Mouse (Mus musculus): ENCODE data around the gene Hddc3. TPM values are rescaled to one million over a fixed set of nuclear protein-coding genes. Genes with fewer than 3 reads are reported as not detected.

The Hddc3 gene
- polyA plus RNA-seq, 1 experiment from 2014 or later = 8.6 TPM

DNA sequence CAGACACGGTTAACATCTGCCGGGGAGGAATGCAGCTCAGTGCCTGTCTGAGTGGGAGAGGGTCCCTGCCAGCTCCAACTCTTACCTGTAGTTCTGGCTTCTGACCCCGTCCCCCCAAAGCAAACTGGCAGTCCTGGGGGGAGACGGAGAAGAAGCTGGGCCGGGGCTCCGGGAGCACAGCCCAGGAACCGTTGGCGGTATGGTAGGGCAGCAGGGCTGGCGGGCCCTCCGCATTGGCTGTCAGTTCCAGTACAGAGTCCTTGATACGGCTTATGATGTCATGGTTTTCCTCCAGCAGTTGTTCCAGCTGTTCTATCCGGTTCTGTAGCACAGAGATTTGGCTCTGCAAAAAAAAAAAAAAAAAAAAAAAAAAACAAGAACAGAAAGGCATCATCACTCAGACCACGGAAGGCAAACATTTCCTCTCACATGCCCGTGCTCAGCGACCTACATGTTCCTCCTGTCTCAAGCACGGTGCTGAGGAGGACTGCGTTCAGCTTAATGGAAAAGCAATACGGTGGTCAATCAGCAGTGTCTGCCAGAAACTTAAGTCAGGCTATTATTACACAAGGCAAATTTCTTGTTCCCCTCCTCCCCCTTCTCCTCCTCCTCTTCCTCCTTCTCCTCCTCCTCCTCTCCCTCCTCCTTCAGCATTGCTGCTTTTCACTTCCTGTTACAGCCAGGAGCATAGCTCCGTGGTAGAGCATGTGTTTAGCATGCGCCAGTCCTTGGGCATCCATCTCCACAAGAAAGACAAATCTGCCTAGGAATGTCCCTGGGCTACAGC, 25.9 kb downstream of the Hddc3 start:
- Histone ChIP-seq H3K4me3 (ENCODE audit: low read depth, low read length) (no peak overlapping the region), H3K4me1 (replicated peaks; ENCODE audit: control insufficient read depth, insufficient read depth) (no peaks in the 10 kb centered on the region), H3K27me3 (ENCODE audit: control insufficient read depth, insufficient read depth, low read length) (no peaks in the 10 kb centered on the region), H3K36me3 (ENCODE audit: control insufficient read depth, insufficient read depth, low read length) (peaks cover 17% of the 10 kb centered on the region; the same call in 1 of the 2 replicates), H3K9ac (ENCODE audit: low read length) (no peak overlapping the region), H3K9me3 (ENCODE audit: control insufficient read depth, low read length) (no peaks in the 10 kb centered on the region), H3K27ac (replicated peaks) (no peak overlapping the region; the same call in 1 of the 2 replicates), H3K4me2 (replicated peaks; ENCODE audit: low read depth) (no peak overlapping the region)
- ATAC-seq (ENCODE audit: low FRiP score, low TSS enrichment) (no peak), DNase-seq (ENCODE audit: low spot score) (no peak)
- 68% methylated on average over 20 of the region's 20 CpGs for WGBS
- TF ChIP-seq CTCF (IDR thresholded peaks at IDR 0.05; ENCODE audit: low read depth) = no peak
- TF ChIP-seq EP300 (optimal IDR thresholded peaks at IDR 0.05) = no peak

DNA sequence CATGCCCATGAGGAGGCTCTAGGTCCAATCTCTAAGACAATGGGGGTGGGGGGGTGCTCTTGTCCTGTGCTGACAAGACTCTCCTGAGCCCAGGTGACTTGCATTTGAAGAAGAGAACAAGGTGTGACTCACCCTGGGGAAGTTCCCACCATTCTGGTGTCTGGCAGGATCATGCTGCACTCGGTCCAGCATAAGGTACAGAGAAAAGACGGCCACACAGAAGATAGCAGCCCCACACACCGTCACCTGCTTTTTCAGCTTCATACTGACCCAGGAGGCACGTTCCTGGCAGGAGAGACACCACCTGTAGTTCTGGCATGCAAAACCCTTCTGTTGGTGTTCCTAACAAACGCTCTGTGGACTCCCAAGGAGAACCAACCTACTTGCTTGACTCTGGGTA, 26.6 kb downstream of the Hddc3 start:
- H3K27me3 ChIP-seq (ENCODE audit: control insufficient read depth, insufficient read depth, low read length) = no peaks in the 10 kb centered on the region
- 50% methylated on average over 5 of the region's 5 CpGs for WGBS
- H3K9me3 ChIP-seq (ENCODE audit: control insufficient read depth, low read length) = no peaks in the 10 kb centered on the region
- TF ChIP-seq EP300 (optimal IDR thresholded peaks at IDR 0.05) (no peak), CTCF (IDR thresholded peaks at IDR 0.05; ENCODE audit: low read depth) (no peak)
- no peak overlapping the region for H3K9ac ChIP-seq (ENCODE audit: low read length)
- no peak overlapping the region for H3K4me3 ChIP-seq (ENCODE audit: low read depth, low read length)
- peak overlapping the region; percentile 85; the same call in 1 of the 2 replicates for H3K4me2 ChIP-seq (replicated peaks; ENCODE audit: low read depth)
- H3K4me1 ChIP-seq (replicated peaks; ENCODE audit: control insufficient read depth, insufficient read depth) = no peaks in the 10 kb centered on the region
- no peak for ATAC-seq (ENCODE audit: low FRiP score, low TSS enrichment)
- no peak overlapping the region for H3K27ac ChIP-seq (replicated peaks)
- no peak for DNase-seq (ENCODE audit: low spot score)
- H3K36me3 ChIP-seq (ENCODE audit: control insufficient read depth, insufficient read depth, low read length) = peaks cover 17% of the 10 kb centered on the region; the same call in 1 of the 2 replicates

DNA sequence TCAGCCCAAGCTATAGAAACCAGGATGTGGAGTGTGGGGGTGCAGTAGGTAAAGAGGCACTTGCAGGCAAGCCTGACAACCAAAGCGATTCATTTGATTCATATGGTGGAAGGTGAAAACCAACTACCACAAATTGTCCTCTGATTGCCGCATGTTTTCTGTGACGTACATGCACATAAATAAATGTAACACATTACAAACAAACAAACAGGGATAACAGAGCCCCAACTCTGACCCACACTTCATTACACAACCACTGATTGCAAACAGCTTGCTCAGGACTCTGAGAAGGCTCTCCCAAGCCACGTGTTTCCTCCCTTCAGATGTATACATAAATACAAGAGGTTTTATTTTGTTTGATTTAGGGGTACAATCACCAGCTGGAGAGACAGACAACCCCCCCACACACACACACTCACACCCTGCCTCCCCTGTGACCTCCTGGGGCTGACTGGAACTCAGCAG, 27.1 kb downstream of the Hddc3 start:
- H3K4me2 ChIP-seq (replicated peaks; ENCODE audit: low read depth) = peak overlapping the region; percentile 85
- peak overlapping the region; percentile 86 for H3K9ac ChIP-seq (ENCODE audit: low read length)
- peaks cover 17% of the 10 kb centered on the region; the same call in 1 of the 2 replicates for H3K36me3 ChIP-seq (ENCODE audit: control insufficient read depth, insufficient read depth, low read length)
- ATAC-seq (ENCODE audit: low FRiP score, low TSS enrichment) = no peak; the same call in 1 of the 2 replicates
- peak overlapping the region; percentile 84 for H3K4me3 ChIP-seq (ENCODE audit: low read depth, low read length)
- no peaks in the 10 kb centered on the region for H3K27me3 ChIP-seq (ENCODE audit: control insufficient read depth, insufficient read depth, low read length)
- 37% methylated on average over 4 of the region's 4 CpGs for WGBS
- DNase-seq (ENCODE audit: low spot score) = no peak
- peak overlapping the region; percentile 87 for H3K27ac ChIP-seq (replicated peaks)
- no peak for TF ChIP-seq CTCF (IDR thresholded peaks at IDR 0.05; ENCODE audit: low read depth)
- no peak for TF ChIP-seq EP300 (optimal IDR thresholded peaks at IDR 0.05)
- H3K9me3 ChIP-seq (ENCODE audit: control insufficient read depth, low read length) = no peaks in the 10 kb centered on the region
- H3K4me1 ChIP-seq (replicated peaks; ENCODE audit: control insufficient read depth, insufficient read depth) = no peaks in the 10 kb centered on the region

DNA sequence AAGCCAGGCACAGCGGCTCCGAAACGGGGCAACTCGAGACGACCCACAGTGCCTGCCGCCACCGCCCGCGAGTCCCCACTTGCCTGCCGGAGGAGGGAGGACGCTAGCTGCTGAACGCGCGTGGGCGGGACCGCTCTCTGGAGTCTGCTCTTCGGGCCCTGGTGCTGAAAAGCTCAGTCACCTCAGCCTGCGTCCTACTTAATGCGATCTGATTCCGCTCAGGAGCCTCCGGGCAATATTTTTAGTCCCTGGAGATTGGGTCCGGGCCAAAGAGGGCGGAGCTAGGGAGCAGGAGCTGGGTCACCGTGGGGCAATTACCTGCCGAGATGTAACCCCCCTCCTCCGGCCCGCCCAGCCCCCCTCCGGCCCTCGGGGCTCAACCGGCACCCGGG, 27.7 kb downstream of the Hddc3 start:
- no peaks in the 10 kb centered on the region for H3K9me3 ChIP-seq (ENCODE audit: control insufficient read depth, low read length)
- ATAC-seq (ENCODE audit: low FRiP score, low TSS enrichment) = peak; percentile 58
- under 1% methylated on average over 31 of the region's 31 CpGs for WGBS

DNA sequence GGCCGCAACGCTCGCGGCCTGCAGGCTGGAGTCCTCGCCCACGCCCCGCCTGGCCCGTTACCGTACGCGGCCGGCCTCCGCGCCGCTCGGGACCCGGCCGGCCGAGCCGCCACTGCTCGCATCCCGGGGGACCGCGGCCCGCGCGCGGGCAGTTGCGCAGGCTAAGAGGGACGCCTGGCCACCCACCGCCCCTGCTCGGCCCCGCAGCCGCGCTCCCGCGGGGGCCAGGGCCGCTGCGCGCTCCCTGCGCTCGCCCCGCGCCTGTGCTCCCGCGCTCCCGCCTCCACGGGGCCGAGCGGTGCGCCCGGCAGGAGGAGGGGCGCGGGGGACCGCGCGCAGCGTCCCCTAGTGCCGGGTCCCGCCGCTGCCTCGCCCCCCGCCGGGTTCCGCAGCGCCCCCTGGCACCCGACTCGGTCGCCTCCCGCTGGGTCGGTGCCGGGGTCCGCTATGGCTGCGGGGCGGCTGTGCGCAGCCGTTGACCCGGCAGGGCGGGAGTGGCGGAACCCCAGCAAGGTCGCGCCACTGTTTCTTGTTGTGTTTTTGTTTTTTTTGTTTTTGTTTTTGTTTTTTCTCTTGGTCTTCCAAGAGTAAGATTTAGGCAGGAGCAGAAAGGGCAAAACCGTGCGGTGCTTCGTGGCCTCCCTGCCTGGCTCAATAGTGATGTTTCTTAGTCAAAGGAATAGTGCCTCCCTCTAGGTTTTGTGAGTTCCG, 28.3 kb downstream of the Hddc3 start, which contains the start of gene Man2a2:
Gene Man2a2 (minus strand): TSS at position 335 of the 711 bp plus-strand sequence.
- WGBS = under 1% methylated on average over 69 of the region's 86 CpGs

More for the DNA sequence above, 27.7 kb downstream of the Hddc3 start:
- Histone ChIP-seq H3K4me1 (replicated peaks; ENCODE audit: control insufficient read depth, insufficient read depth) (no peaks in the 10 kb centered on the region), H3K9ac (ENCODE audit: low read length) (peak overlapping the region; percentile 86), H3K27ac (replicated peaks) (peak overlapping the region; percentile 87), H3K27me3 (ENCODE audit: control insufficient read depth, insufficient read depth, low read length) (no peaks in the 10 kb centered on the region), H3K4me3 (ENCODE audit: low read depth, low read length) (peak overlapping the region; percentile 84), H3K4me2 (replicated peaks; ENCODE audit: low read depth) (peak overlapping the region; percentile 85), H3K36me3 (ENCODE audit: control insufficient read depth, insufficient read depth, low read length) (peaks cover 17% of the 10 kb centered on the region; the same call in 1 of the 2 replicates)
- DNase-seq (ENCODE audit: low spot score) = peak; percentile 76
- TF ChIP-seq EP300 (optimal IDR thresholded peaks at IDR 0.05) = no peak
- TF ChIP-seq CTCF (IDR thresholded peaks at IDR 0.05; ENCODE audit: low read depth) = no peak

More for the DNA sequence above, 28.3 kb downstream of the Hddc3 start, which contains the start of gene Man2a2:
- Histone ChIP-seq H3K27me3 (ENCODE audit: control insufficient read depth, insufficient read depth, low read length) (no peaks in the 10 kb centered on the region), H3K36me3 (ENCODE audit: control insufficient read depth, insufficient read depth, low read length) (peaks cover 13% of the 10 kb centered on the region; the same call in 1 of the 2 replicates), H3K4me2 (replicated peaks; ENCODE audit: low read depth) (peak within 1 kb of the TSS; percentile 85), H3K4me1 (replicated peaks; ENCODE audit: control insufficient read depth, insufficient read depth) (no peaks in the 10 kb centered on the region), H3K9ac (ENCODE audit: low read length) (peak within 1 kb of the TSS; percentile 86), H3K27ac (replicated peaks) (peak within 1 kb of the TSS; percentile 87), H3K9me3 (ENCODE audit: control insufficient read depth, low read length) (no peaks in the 10 kb centered on the region), H3K4me3 (ENCODE audit: low read depth, low read length) (peak within 1 kb of the TSS; percentile 84)
- DNase-seq (ENCODE audit: low spot score) = peak; percentile 66
- peak; percentile 73 for TF ChIP-seq CTCF (IDR thresholded peaks at IDR 0.05; ENCODE audit: low read depth)
- TF ChIP-seq EP300 (optimal IDR thresholded peaks at IDR 0.05) = no peak
- peak; percentile 61; the same call in 1 of the 2 replicates for ATAC-seq (ENCODE audit: low FRiP score, low TSS enrichment)

All from stomach, postnatal 0 days (tissue).